Mouse (Mus musculus) layer of hippocampus, postnatal 36 days (tissue): ENCODE measurements around the gene Col6a4. TPM values are rescaled to one million over a fixed set of nuclear protein-coding genes. Genes with fewer than 3 reads are reported as not detected.

ENCODE experiments used
- DNase-seq, 2 experiments: peaks; one replicate each; pipeline ENCODE4 v3.0.0; 2022
- total RNA-seq, 2 experiments: library from RNA; stranded (reverse); gene quantifications; 2 replicates each; pipeline ENCODE4 v1.2.3; 2021

Gene Col6a4
- total RNA-seq, 2 experiments from 2014 or later, result 1.2 to 1.8 TPM

DNA sequence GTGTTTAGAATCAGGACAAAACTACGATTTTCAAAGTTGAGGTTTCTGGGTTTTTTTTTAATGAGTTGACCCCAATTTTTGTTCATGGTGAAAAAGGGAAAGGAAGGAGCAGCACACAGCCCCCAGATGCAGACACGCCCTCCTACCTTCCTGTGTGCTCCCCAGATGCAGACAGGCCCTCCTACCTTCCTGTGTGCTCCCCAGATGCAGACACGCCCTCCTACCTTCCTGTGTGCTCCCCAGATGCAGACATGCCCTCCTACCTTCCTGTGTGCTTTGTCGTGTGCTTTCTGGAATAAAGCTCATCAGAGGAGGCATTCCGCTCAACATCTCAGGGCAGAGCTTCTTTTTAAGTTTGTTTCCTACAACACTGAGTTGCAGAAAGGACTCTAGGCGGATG, 24.9 kb downstream of the Col6a4 start:
- DNase-seq, result no peak

DNA sequence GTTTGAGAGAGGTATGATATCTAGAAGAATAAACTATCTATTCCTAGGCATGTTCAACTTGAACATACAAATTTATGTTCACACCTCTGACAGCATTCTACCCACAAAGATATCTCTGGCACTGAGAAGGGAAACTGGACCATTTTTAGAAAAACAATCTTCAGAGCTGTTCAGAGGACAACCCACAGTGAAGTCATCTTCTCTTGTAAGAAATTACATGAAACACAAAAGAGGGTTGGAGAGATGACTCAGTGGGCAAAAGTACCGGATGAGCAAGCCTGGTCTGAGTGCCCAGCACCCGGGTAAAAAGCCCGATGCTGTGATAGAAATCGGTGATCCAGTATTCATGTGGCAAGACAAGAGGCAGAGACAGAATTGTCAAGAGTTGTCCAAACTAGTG, 43.1 kb downstream of the Col6a4 start:
- no peak for DNase-seq

DNA sequence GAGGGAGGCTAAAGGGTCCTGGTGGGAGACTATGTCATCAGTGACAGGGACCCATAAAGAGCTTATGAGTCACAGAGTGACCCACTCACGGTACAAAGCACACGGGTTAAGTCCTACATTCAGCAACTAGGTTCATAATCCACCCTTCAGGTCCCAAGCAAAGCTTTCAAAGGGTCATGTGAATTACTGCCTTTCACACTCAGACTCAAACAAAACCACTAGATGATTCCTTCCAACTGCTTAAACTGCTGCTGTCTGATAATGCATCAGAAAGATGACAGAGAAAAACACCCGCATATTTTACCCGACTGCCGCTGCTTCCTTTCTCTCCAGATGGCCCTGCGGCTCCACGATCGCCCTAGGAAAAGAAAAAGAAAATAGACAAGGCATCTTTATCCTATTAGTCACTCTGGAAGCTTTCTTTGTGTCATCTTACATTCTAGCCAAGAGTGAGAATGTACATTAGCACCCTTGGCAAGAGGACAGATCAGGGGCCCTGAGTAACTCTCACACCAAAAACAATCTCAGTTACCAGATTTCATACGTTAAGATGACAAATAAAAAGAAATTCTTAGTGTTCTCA, 52.6 kb downstream of the Col6a4 start:
- DNase-seq, result peak in 1 of 2 experiments; percentile 16

DNA sequence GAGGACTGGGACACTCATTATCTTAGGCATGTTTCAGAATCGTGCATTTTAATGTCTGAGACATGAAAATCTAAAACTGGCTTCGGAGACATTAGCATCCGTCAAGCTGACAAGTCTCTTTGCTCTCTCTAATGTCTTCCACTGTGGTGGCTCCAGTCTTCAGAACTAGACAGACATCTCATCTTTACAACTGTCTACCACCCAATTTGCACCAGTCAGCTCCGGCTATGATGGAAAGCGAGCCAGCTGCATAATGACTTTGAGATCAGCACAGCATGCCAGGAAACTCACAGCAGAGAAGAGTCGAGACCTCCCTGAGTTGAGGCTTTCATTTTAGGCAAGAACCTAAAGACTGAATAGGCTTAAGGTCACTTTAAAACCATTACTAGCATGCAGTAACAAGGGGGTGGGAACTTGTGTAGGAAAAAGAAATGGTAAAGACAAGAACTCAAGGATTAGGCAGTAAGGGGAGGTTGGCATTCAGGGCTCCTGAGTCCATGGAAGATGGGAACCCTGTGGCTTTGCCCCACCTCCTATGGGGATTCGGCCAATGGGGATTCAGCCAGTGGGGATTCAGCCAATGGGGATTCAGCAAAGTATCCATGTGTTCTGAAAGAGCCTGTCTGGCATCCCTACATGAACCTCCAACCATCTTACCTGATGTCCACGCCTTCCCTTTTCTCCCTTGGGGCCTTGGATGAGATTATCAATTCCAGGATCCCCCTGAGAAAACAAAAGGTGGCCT, 56.5 kb downstream of the Col6a4 start:
- no peak for DNase-seq

DNA sequence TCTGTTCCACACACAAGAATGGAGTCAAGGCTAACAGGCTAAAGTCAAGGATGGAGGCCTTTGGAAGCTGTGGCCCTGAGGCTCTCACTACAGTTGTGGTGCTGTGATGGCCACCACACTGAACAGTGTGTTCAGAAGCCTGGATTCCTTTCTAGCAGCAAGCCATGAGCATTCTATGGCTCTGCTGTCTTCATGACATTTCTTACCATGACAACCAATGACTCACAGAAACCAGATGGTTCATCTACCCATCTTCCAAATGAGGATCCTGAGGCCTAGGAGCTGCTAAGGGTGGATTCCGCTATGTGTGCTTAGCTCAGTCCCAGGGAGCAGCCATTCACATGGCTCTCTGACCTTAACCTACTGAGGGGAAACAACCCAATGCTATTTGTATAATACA, 57.3 kb downstream of the Col6a4 start:
- DNase-seq, result peak in 1 of 2 experiments; percentile 13

DNA sequence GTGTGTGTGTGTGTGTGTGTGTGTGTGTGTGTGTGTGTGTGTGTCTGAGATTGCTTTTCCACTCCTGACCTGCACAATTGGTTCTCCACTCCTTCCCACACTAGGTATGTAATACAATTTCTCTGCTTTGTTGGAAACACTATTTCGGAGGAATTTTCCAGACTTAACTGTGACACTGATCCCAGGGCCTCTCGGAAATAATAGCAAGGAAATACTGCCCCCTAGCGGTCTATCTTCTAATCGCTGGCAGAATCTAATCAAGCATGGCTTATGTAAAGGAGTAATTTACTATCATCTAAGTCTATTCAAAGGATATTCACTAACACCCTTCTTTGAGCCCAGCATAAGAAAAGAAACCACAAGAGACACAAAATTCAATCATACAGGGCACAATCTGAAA, 57.7 kb downstream of the Col6a4 start:
- DNase-seq, result peak; percentile 33 to 72

DNA sequence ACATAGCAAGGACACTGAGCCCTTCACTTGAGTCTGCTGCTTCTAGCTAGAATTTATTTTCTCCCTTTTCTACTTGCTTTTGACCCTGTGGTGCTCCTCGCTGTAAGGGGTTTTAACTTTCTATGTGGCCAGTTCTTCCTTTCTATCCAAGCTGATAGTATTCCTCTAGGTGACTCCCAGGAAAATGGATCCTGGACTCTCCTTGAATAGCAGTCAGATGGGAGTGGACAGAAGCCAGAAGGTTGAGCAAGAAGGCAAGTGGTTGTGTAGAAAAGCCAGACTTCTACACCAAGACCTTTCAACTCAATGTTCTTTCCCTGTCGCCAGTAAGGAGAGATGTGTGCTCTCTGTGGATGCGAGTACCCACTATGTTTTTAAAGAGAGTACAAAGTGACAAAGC, 80.9 kb downstream of the Col6a4 start:
- DNase-seq, result no peak

DNA sequence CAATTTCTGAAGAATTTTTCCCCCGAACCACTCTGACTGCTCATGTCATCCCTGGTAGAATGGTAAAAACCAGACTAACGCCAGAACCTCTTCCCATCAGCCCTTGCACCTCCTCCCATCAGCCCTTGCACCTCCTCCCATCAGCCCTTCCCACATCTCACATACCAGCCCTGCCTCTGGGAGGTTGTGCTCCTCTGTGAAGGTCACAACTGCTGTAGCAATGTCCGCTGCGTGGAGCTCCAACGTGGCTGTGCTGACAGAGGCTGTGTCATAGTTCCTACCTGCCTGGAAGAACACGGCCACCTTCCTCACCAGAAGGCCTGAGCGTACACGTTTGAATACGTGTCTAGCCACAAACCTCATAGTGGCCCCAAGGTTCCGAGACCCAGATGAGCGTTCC, 83.4 kb downstream of the Col6a4 start:
- DNase-seq, result no peak

DNA sequence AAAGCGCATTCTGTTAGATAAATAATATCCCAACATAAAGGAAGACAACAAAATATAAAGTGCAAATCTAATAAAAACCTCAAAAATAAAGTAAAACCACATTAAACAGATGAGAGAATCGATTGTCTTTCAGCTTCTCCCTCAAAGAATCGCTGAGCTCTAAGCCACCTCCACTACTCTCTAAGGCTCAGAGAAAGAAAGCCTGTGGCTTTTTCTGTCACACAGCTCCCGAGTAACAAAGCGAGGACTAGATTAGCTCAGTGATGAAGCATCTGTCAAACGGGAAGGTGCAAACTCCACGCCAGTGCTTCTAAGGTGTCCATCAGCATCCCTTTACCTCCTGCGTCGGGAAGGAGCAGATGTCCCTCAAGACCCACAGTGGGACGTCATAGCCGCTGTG, 98.6 kb downstream of the Col6a4 start:
- DNase-seq, result no peak

DNA sequence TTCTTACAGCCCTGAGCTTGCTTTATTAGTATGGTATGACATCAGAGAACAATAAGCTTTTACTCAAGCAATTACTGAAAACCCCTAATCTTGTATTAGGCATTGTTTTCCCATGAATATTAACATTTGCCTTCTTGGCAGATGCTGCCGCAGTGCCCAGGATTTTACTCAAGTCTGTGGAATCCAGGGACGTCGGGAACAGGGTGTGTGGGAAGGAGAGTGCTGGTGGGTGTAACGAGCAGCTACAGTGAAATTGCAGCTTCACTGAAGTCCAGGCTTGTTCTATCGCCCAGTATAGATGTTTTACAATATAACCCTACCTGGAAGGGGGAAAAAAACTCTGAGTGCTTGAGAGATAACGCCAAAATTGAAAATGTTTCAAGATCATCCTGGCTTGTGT, 104.2 kb downstream of the Col6a4 start:
- DNase-seq, result peak in 1 of 2 experiments; percentile 16

DNA sequence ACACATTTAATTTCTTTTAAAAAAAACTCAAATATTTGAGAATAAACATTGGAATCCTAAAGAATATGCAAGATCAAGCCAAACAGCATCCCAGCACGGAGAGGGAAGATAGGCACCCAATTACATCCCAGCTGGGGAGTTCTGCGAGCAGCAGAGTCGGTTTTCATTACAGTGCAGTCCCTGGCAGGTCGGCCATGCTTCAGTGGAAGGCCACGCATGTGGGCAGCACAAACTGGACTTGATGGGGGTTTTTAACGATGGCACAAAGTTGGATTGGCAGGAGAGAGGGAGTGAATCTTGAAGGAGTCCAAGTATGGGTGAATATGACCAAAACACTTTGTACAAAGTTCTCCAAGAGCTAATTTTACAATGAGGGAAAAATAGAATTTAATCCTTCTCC, 106.5 kb downstream of the Col6a4 start:
- DNase-seq, result no peak

DNA sequence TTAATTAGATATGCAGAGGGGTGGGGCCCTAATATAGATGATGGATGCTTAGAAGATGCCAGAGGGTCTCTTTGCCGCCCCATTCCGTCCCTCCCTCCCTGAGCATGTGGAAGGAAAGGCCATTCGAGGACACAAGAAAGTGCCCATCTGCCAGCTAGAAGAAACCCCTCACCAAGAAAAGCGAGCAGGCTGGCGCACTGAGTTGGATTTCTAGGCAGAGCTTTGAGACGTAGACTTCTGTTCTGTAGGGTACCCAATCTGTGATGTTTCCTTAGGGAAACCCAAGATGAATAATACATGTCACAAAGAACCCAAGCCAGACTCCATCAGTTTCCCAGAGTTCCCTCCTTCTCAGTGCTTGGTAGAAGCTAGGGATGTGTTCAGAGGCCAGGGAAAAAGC, 107.1 kb downstream of the Col6a4 start:
- no peak for DNase-seq

DNA sequence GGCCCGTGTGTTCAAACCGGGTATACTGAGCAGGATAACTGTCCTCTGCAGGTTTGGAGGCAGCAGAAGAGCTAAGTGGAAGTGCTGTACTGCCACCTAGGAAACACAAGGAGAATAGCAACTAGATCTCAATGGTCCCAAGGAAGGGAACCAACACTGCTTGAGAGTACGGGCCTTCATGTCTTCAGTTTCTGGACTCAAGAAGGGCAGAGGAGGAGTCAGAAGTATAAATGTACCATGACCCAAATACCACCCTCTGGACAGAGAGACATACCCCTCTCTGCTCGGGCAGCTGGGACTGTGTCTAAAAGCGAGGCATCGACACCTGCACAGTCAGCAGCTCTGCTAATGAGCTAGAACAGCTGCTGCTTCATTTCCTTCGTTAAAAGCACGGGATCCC, 108.5 kb downstream of the Col6a4 start:
- DNase-seq, result no peak

DNA sequence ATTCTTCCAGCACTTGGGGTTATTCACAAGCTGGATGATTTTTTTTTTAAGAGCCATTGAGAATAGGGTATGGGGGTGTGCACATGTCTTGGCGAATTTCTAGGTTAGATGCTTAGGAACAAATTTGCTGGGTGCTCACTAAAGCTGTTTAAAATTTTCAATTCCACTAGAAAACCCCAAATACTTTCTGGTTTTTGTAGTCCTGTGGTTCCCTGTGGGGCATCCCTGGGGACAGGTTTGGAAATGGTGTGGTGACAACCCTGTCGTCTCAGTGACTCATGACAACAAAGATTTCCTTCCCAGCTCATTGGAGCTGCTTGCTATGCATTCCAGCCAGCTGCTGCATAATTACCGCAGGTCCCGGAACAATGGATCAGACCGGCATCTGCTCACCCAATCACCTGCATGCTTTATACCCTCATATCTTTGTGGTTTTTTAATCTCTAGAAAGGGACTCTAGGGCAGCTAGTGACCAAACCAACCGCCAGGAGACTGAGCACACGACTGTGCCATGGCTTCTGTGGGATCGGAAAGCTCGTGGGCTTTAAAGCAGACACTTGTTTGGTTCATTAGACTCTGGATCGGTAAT, 111.6 kb downstream of the Col6a4 start:
- DNase-seq, result no peak

DNA sequence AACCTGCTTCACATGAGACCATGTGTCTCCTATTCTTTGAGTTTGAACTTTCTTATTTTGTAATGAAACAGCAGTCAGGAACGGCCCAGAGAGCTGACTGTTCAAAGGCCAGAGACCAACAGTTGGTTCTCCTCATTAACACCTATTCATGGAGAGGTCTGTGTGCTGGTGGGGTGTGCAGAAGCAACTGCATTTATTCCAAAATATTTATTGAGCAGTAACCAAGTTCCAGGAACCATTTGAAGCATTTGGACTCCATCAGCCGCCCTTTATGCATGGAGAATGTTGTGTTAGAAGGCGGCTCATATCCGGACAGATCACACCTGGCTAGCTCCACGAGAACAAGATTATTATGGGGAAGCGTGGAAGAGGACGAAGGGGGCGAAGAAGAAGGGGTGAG, 118.1 kb downstream of the Col6a4 start:
- DNase-seq, result no peak

DNA sequence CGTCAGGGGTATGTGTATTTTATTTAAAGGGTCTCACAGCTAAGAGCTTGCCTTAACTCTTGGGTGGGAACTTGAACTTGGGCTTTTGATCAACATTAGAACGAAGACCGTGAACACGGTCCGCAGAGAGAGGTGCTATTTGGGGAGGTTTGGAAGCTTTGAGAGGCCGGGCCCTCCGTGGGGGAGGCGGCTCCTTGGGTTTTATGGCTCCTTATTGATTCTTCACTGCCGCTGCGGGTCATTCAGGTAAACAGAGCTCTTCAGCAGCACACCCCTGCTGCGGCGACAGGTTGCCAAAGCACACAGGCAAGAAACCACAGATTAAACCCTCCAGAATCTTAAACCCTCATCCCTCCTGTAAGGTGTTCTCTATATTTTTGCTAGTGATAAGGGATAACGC, 119.7 kb downstream of the Col6a4 start:
- DNase-seq, result no peak

DNA sequence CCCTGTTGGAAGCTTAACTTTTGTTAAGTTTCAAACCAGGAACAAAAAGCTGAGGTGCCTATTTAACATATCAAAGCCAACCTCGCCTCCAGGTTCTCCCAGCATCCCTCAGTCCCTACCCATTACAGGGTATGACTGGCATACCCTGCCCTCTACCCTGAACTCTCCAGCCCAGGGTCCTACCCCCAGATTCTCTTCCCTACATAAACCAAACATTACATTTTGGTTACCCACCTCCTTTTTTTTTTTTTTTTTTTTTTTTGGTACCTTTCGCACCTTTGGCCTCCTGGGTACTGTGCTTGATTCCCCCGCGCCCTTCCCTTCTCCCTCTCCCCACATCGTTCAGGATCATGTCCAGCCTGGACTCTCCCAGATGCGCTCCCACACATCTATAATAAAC, 120.3 kb downstream of the Col6a4 start:
- no peak for DNase-seq

DNA sequence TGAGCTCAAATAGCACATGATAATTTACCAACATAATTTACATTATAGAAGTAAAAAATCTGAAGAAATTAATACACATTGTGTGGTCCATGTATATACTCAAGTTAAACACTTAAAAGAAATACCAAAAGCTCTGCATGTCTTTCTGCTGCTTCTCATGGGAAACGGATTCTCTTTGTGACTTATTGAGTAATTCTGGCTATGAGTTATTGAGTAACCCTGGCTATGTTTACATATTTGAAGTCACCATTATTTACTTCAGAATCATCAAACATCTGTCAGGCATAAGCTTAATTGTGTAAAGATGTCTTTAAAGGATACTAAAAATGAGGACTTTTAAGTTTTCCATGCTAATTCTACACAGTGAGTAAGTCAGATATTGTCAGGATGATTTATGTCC, 122.8 kb downstream of the Col6a4 start:
- no peak for DNase-seq

DNA sequence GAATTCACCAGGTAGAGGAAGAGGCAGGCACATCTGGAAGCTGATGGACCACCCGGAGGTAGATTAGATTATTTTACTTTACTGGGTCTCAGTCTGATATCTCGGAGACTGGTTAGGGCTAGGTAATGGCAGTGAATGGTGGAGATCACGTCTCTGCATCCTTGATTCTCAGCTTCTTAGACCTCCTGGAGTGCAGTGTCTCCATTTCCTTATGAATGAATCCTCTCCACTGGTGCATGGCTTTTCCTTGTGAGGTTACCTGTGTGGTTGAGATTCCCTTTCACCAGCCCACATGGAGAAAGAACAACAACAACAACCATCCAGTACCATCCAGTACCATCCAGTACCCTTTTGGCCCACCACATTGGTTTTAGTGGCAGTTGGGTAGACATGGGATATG, 124.6 kb downstream of the Col6a4 start:
- no peak for DNase-seq

DNA sequence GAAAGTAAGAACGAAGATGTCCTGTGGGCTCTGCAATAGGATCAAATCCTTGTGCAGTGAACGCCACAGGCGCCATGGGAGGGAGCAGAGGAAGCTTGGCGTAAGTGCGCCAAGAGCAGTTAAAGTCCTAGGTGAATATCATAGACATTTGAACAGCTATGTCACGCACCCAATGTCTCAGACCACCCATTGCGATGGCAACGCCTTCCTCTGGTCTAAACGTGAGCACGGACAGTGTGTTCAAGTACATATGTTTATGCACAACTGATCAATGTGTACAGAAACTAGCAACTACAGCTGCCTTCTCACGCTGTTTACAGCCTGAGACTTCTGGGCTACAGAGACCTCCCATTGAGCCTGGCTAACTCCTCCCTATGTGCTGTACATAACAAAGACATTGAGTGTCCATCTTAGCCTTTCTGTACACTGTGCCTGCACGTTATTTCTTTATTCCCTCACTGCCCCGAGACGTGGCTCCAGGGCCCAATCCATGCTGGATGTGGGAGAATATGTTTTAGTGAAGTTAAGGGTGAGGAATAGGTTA, 125.2 kb downstream of the Col6a4 start:
- DNase-seq, result no peak

DNA sequence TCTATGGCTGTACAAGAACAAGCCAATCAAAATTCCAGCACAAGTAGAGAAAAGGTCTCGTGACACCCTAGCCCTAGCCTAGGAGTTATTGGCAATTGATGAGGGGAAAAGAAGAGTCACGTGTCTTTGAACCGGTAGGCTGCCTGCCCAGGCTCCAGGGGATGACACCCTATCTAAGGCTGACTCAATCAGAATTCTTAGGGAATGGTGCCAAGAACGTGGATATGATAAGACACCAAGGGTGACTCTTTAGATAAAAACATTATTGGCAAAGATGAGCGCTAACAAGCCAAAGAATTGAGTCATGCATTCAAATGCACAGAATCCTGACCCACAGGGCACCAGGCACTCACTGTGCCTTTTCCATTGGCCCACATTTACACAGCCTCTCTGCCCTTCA, 125.7 kb downstream of the Col6a4 start:
- DNase-seq, result no peak

DNA sequence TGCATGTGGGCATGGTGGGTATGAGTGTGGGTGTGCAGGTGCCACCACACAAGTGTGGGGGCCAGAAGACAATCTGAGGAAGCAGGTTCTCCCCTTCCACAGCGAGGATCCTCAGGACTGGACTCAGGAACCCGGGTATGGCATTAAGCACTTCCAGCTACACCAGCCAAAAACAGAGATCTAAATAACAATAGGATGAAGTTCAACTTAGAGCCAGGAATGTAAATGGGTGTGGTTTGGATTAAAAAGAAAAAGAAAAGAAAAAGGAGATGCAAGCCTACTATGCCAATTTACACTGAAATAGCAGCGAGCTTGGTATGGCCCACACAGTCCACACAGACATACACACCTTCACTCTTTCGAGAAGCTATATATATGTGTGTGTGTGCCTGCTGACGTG, 128.6 kb downstream of the Col6a4 start:
- no peak for DNase-seq

DNA sequence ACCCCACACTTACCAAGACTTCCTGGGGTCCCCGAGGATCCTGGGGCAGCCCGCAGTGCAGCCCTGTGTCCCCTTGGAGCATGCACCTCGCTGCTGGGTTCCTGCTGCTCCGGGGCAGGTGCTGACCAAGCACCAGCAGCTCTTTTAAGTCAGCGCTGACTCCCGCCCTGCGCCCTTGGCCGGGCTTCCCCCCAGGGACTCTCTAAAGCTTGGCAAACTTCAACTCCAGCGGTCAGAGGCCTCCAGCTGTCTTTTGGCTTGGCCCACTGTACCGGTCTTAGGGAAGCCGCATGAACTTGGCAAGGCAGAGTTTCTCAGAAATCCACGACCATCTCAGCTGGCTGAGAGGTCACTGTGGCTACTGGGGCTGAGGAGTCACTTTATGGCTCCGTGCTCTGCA, 136.1 kb downstream of the Col6a4 start, which contains the start of gene Col6a5:
TSS of gene Col6a5 (minus strand) at position 111 of the 400 bp plus-strand sequence.
- no peak for DNase-seq

DNA sequence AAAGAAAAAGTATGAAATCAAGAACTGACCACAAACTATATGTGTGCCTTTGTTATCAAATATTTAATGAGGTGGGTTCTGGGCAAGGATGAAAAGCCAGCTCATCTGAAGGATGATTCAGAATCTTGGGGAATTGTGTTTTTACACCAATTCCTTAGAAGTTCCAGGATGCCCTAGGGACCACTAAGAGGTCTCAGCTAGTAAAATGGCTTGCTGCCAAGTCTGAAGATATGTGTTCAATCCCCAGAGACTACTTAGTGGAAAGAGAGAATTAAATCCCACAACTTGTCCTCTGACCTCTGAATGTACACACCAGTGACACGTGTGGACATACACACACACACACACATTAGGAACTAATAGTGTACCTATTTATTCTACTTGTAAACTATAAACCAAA, 137.5 kb downstream of the Col6a4 start:
- no peak for DNase-seq
